Mouse (Mus musculus) intestine, embryonic 14.5 days (tissue): ENCODE measurements around the gene Flot2. TPM values are rescaled to one million over a fixed set of nuclear protein-coding genes. Genes with fewer than 3 reads are reported as not detected.
A peak's percentile ranks its signal among the peaks of the same experiment; 100 is the strongest.

Experiments
- ATAC-seq: fragments of 200-750 bp; cut with Nextera tagmentation; replicated peaks from 2 replicates; pipeline ENCODE4 v1.8.0; 2017; ENCODE audit warnings: low read depth, moderate number of reproducible peaks, moderate TSS enrichment, moderate library complexity; ENCODE audit not compliant: low FRiP score, low TSS enrichment
- DNase-seq: peaks from one replicate; pipeline ENCODE4 v3.0.0-alpha.2; 2018; ENCODE audit warnings: low spot score
- H3K27ac ChIP-seq: fragments of 300-500 bp; sonication (generic); 2 replicates; pipeline ENCODE4 v1.5.1; 2014; ENCODE audit warnings: low read depth, mild to moderate bottlenecking, control low read depth
- H3K27me3 ChIP-seq: fragments of 300-500 bp; sonication (generic); replicated peaks from 2 replicates; pipeline ENCODE4 v1.6.1; 2014; ENCODE audit warnings: low read length, control low read depth; ENCODE audit not compliant: control insufficient read depth, insufficient read depth
- H3K36me3 ChIP-seq: fragments of 300-500 bp; sonication (generic); 2 replicates; pipeline ENCODE4 v1.6.1; 2014; ENCODE audit warnings: low read length, control low read depth; ENCODE audit not compliant: control insufficient read depth, insufficient read depth
- H3K4me1 ChIP-seq: fragments of 300-500 bp; sonication (generic); replicated peaks from 2 replicates; pipeline ENCODE4 v1.6.1; 2014; ENCODE audit warnings: low read length, control low read depth, mixed read lengths; ENCODE audit not compliant: control insufficient read depth, insufficient read depth
- H3K4me2 ChIP-seq: fragments of 300-500 bp; sonication (generic); 2 replicates; pipeline ENCODE4 v1.6.1; 2014; ENCODE audit warnings: low read length
- H3K4me3 ChIP-seq: fragments of 300-500 bp; sonication (generic); 2 replicates; pipeline ENCODE4 v1.5.1; 2014; ENCODE audit warnings: low read depth, low read length, control low read depth, mixed read lengths
- H3K9ac ChIP-seq: fragments of 300-500 bp; sonication (generic); 2 replicates; pipeline ENCODE4 v1.6.1; 2014; ENCODE audit warnings: mild to moderate bottlenecking, low read length
- H3K9me3 ChIP-seq: fragments of 300-500 bp; sonication (generic); 2 replicates; pipeline ENCODE4 v1.6.1; 2016; ENCODE audit warnings: low read length, control low read depth; ENCODE audit not compliant: control insufficient read depth
- WGBS: fragments of 180-500 bp; shearing (Covaris S2); extraction: QIAGEN DNeasy Blood & Tissue Kit; methylation state at CpG from one replicate; pipeline ENCODE4 v1.1.7; 2014; 5-methylcytosine and 5-hydroxymethylcytosine counted together
- polyA plus RNA-seq: library from polyadenylated mRNA; unstranded; fragments of >200 nt; fragmentation: Nextera tagmentation; extraction: Ambion mirVana; gene quantifications from 2 replicates; pipeline ENCODE4 v1.2.1, GENCODE M21; 2014

The Flot2 gene
- polyA plus RNA-seq, 1 experiment from 2014 or later, result 46.9 TPM

DNA sequence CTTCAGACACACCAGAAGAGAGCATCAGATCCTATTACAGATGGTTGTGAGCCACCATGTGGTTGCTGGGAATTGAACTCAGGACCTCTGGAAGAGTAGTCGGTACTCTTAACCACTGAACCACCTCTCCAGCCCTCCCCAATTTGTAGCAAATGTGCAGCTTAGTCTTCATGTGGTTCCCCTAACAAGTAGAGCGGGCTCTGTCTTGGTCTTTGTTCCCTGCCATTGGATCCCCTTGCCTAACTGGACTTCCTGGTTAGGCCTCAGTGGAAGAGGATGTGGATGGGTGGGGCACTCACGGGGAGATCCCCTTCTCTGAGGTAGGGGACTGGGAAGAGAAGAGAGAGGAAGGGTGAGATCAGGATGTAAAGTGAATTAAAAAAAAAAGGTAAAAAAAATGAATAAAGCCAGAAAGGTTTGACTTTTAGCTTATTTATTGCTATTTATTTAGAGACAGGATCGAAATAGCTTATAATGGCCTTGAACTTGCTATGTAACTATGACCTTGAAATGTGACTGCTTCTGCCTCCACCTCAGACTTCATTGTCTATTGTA is 49.3 kb downstream of the Flot2 start:
- Histone ChIP-seq H3K4me2 (no peak overlapping the region), H3K4me3 (no peak overlapping the region), H3K27ac (no peak overlapping the region), H3K9me3 (no peaks in the 10 kb centered on the region), H3K27me3 (no peaks in the 10 kb centered on the region), H3K4me1 (no peaks in the 10 kb centered on the region), H3K9ac (no peak overlapping the region), H3K36me3 (no peaks in the 10 kb centered on the region)
- no peak for DNase-seq
- ATAC-seq, result no peak
- WGBS, result 76% methylated on average over 4 of the region's 4 CpGs

- 78% methylated on average over 5 of the region's 5 CpGs for WGBS
- no peaks in the 10 kb centered on the region for H3K9me3 ChIP-seq
- no peak overlapping the region for H3K4me2 ChIP-seq
- no peaks in the 10 kb centered on the region for H3K4me1 ChIP-seq
- DNase-seq, result no peak
- H3K27ac ChIP-seq, result no peak overlapping the region
- H3K9ac ChIP-seq, result no peak overlapping the region
- H3K36me3 ChIP-seq, result no peaks in the 10 kb centered on the region
- ATAC-seq, result no peak
- no peak overlapping the region for H3K4me3 ChIP-seq
- no peaks in the 10 kb centered on the region for H3K27me3 ChIP-seq
Observed at GRCm38 (mm10) chr11:78087756-78088281, 50.1 kb downstream of the Flot2 start.

GRCm38 (mm10) chr11:78094137-78094503 is 56.4 kb downstream of the Flot2 start:
- peak overlapping the region; percentile 73; the same call in 1 of the 2 replicates for H3K9ac ChIP-seq
- no peaks in the 10 kb centered on the region for H3K36me3 ChIP-seq
- H3K4me3 ChIP-seq, result peak overlapping the region; percentile 77
- no peak for DNase-seq
- H3K4me1 ChIP-seq, result peaks cover 19% of the 10 kb centered on the region
- peak overlapping the region; percentile 73 for H3K4me2 ChIP-seq
- H3K9me3 ChIP-seq, result no peaks in the 10 kb centered on the region
- H3K27ac ChIP-seq, result no peak overlapping the region
- peak; percentile 25; the same call in 1 of the 2 replicates for ATAC-seq
- 52% methylated on average over 11 of the region's 11 CpGs for WGBS
- no peaks in the 10 kb centered on the region for H3K27me3 ChIP-seq

DNA sequence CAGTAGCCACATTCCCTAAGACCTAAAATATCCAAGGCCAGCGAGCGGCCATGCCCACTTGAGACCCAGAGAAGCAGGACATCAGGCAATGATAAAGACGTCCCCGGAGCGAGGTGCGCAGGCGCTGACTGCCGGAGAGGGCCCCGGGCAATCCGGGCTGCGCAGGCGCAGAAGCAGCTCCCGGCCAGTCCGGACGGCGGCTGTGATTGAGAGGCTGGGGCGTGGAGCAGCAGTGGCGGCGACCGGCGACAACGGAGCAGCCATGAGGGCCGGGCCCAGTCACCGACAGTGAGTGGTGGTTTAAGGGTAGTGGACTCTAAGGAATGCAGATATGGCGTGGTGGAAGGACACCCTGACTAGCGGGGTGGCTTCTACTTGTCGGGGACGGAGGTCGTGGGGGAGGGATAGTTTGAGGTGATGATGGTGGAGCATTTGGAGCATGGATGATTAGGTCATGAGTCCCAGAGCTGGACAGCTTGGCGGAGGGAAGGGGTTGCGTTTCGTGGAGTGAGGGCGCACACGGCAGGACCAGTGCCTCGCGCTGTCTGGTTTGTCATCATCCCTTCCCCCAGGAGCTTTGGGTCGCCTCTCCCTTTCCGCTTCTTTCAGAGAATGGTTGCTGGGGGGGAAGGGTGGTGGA is 56.9 kb downstream of the Flot2 start, which contains the start of gene Fam222b:
Fam222b (plus strand) TSS at position 157 of the 640 bp plus-strand sequence.
- under 1% methylated on average over 38 of the region's 38 CpGs for WGBS
- ATAC-seq (peak; percentile 95), DNase-seq (peak; percentile 90)
- peak within 1 kb of the TSS; percentile 73 for H3K4me2 ChIP-seq
- peak within 1 kb of the TSS; percentile 73 for H3K9ac ChIP-seq
- H3K9me3 ChIP-seq, result no peaks in the 10 kb centered on the region
- H3K4me3 ChIP-seq, result peak within 1 kb of the TSS; percentile 77
- H3K36me3 ChIP-seq, result no peaks in the 10 kb centered on the region
- H3K27ac ChIP-seq, result peak within 1 kb of the TSS; percentile 17; the same call in 1 of the 2 replicates
- H3K27me3 ChIP-seq, result no peaks in the 10 kb centered on the region
- peaks cover 19% of the 10 kb centered on the region for H3K4me1 ChIP-seq

GRCm38 (mm10) chr11:78095144-78095516 is 57.4 kb downstream of the Flot2 start:
- H3K36me3 ChIP-seq, result no peaks in the 10 kb centered on the region
- H3K27ac ChIP-seq, result no peak overlapping the region
- DNase-seq (no peak), ATAC-seq (no peak; the same call in 1 of the 2 replicates)
- H3K4me1 ChIP-seq, result peaks cover 19% of the 10 kb centered on the region
- H3K9ac ChIP-seq, result peak overlapping the region; percentile 73
- WGBS, result 23% methylated on average over 5 of the region's 5 CpGs
- H3K9me3 ChIP-seq, result no peaks in the 10 kb centered on the region
- peak overlapping the region; percentile 73 for H3K4me2 ChIP-seq
- H3K4me3 ChIP-seq, result peak overlapping the region; percentile 77
- H3K27me3 ChIP-seq, result no peaks in the 10 kb centered on the region

DNA sequence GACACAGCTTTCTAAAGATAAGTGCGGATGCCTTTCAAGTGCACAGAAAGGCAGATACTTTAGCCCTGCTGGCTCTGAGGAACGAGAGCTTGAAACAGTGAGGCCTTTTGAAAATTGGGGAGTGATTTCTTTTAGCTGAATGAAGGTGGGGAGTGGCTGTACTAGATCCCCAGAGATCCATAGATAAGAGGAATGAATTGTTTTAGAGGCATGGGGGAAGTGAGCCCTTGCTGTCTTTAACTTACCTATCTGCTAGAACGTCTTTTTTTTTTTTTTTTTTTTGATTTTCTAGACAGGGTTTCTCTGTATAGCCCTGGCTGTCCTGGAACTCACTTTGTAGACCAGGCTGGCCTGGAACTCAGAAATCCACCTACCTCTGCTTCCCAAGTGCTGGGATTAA is 59.3 kb downstream of the Flot2 start:
- Histone ChIP-seq H3K4me1 (peaks cover 19% of the 10 kb centered on the region), H3K4me3 (no peak overlapping the region), H3K36me3 (0 out of 2 replicates have a peak, but pooled peaks cover 6% of the 10 kb centered on the region), H3K9ac (no peak overlapping the region), H3K27ac (no peak overlapping the region), H3K4me2 (no peak overlapping the region), H3K27me3 (no peaks in the 10 kb centered on the region), H3K9me3 (no peaks in the 10 kb centered on the region)
- ATAC-seq (no peak), DNase-seq (no peak)
- 60% methylated on average over 3 of the region's 3 CpGs for WGBS

DNA sequence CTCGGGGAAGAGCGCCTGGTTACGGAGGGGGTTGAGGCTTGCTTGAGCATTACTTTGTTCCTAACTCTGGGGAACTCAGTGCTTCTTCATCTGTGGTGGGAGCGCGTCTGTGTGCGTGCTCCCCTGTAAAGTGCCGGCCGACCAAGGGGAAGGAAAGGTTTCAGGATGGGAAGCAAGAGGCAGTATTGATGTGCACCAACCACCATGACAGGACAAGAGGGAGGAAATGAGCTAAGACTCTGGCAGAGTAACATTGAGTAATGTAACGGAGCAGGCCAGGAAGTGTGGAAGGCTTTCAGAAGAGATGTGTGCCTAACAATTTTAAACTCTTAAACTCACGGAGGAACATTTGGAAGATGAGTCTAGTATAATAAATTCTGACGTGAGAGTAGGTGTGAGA is 63.0 kb downstream of the Flot2 start:
- Histone ChIP-seq H3K4me3 (no peak overlapping the region), H3K27ac (no peak overlapping the region), H3K9me3 (no peaks in the 10 kb centered on the region), H3K4me2 (no peak overlapping the region), H3K36me3 (0 out of 2 replicates have a peak, but pooled peaks cover 7% of the 10 kb centered on the region), H3K4me1 (peaks cover 12% of the 10 kb centered on the region), H3K27me3 (no peaks in the 10 kb centered on the region), H3K9ac (no peak overlapping the region)
- DNase-seq, result no peak
- ATAC-seq, result no peak
- 89% methylated on average over 11 of the region's 11 CpGs for WGBS

DNA sequence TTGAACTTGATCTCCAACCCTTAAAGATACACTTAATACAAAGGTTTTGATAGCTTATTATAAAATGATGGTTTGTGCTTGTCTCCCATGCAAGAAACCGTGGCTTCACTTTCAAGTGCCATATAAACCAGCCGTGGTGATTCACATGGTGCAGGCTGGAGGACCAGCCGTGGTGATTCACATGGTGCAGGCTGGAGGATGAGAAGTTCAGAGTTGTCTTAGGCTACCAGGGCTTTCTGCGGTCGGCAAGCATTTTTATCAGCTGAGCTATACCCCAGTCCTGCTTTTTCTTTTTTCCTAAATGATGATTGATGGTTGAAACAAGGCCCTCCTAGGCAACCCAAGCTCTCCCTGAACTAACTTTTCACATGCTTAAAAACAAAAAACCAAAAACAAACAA is 64.4 kb downstream of the Flot2 start:
- WGBS, result 90% methylated on average over 5 of the region's 5 CpGs
- ATAC-seq (no peak), DNase-seq (no peak)
- Histone ChIP-seq H3K4me3 (no peak overlapping the region), H3K36me3 (peaks cover 13% of the 10 kb centered on the region; the same call in 1 of the 2 replicates), H3K27ac (no peak overlapping the region), H3K4me2 (no peak overlapping the region), H3K9ac (no peak overlapping the region), H3K9me3 (no peaks in the 10 kb centered on the region), H3K27me3 (no peaks in the 10 kb centered on the region), H3K4me1 (0 out of 2 replicates have a peak, but pooled peaks cover 2% of the 10 kb centered on the region)
